Mouse (Mus musculus) liver, adult 2 months (tissue): ENCODE results near the gene Jchain. TPM values are rescaled to one million over a fixed set of nuclear protein-coding genes. Genes with fewer than 3 reads are reported as not detected.
A peak's percentile ranks its signal among the peaks of the same experiment; 100 is the strongest.

Source experiments
- DNase-seq: peaks from one replicate; pipeline ENCODE4 v3.0.0-alpha.2; 2011; ENCODE audit warnings: low read depth, low spot score; ENCODE audit errors: extremely low read depth
- H3K27ac ChIP-seq: fragments of 200-500 bp; replicated peaks from 2 replicates; pipeline ENCODE4 v1.5.1; 2012; ENCODE audit warnings: low read depth, mild to moderate bottlenecking, control low read depth, inconsistent platforms, low read length; ENCODE audit not compliant: insufficient read depth
- H3K27me3 ChIP-seq: fragments of 200-500 bp; 2 replicates; pipeline ENCODE4 v1.6.1; 2012; ENCODE audit warnings: mild to moderate bottlenecking, moderate library complexity, low read length, inconsistent platforms; ENCODE audit not compliant: control insufficient read depth, insufficient read depth
- H3K36me3 ChIP-seq: fragments of 200-500 bp; 2 replicates; pipeline ENCODE4 v1.6.1; 2012; ENCODE audit warnings: low read length, inconsistent platforms; ENCODE audit not compliant: control insufficient read depth, insufficient read depth
- H3K4me1 ChIP-seq: fragments of 200-500 bp; 2 replicates; pipeline ENCODE4 v1.6.1; 2011; ENCODE audit warnings: low read length; ENCODE audit not compliant: control insufficient read depth, insufficient read depth
- H3K4me3 ChIP-seq: fragments of 200-500 bp; 2 replicates; pipeline ENCODE4 v1.5.1; 2011; ENCODE audit warnings: low read depth, mild to moderate bottlenecking, control low read depth, low read length, moderate library complexity; ENCODE audit not compliant: insufficient read depth
- H3K79me2 ChIP-seq: fragments of 200-500 bp; 2 replicates; pipeline ENCODE4 v1.6.1; 2012; ENCODE audit warnings: inconsistent platforms, mild to moderate bottlenecking, low read length, moderate library complexity; ENCODE audit not compliant: control insufficient read depth, insufficient read depth
- H3K9ac ChIP-seq: fragments of 200-500 bp; 2 replicates; pipeline ENCODE4 v1.6.1; 2012; ENCODE audit warnings: low read depth, mild to moderate bottlenecking, control low read depth, inconsistent platforms, low read length
- CTCF ChIP-seq: fragments of 200-500 bp; IDR thresholded peaks from 2 replicates; pipeline ENCODE4 v1.5.1; 2011; ENCODE audit warnings: low read depth, low read length, control low read depth
- POLR2A ChIP-seq: fragments of 200-500 bp; IDR thresholded peaks from 2 replicates; pipeline ENCODE4 v1.6.1; 2011; ENCODE audit warnings: low read length, control low read depth; ENCODE audit not compliant: insufficient read depth; ENCODE audit errors: extremely low read depth
- WGBS: fragments of 180-500 bp; shearing (Covaris S2); methylation state at CpG from one replicate; pipeline ENCODE4 v1.1.7; 2018; 5-methylcytosine and 5-hydroxymethylcytosine counted together
- polyA plus RNA-seq: library from polyadenylated mRNA; depleted of rRNA; stranded (reverse); fragments of >200 nt; gene quantifications from 2 replicates; pipeline ENCODE4 v1.2.3, GENCODE M21; 2012
- total RNA-seq: library from RNA; depleted of rRNA; stranded (reverse); fragments of >200 nt; gene quantifications from 2 replicates; pipeline ENCODE4 v1.2.3, GENCODE M21; 2014

Jchain gene
- total and polyA plus RNA-seq, 2 experiments, result 0.55 to 0.83 TPM

- under 1% methylated on average over 108 of the region's 119 CpGs for WGBS
- Histone ChIP-seq H3K79me2 (peaks cover 14% of the 10 kb centered on the region; the same call in 1 of the 2 replicates), H3K36me3 (no peaks in the 10 kb centered on the region; the same call in 1 of the 2 replicates), H3K4me1 (peaks cover 6% of the 10 kb centered on the region), H3K27me3 (no peaks in the 10 kb centered on the region), H3K27ac (peak overlapping the region; percentile 91), H3K9ac (peak overlapping the region; percentile 98), H3K4me3 (peak overlapping the region; percentile 77)
- peak; percentile 34 for DNase-seq
- 0 out of 2 replicates have a peak, but pooled peaks have one; percentile 6 for TF ChIP-seq CTCF
- TF ChIP-seq POLR2A, result no peak
Observed at GRCm38 (mm10) chr5:88565148-88566033, 37.7 kb upstream of the Jchain start.

GRCm38 (mm10) chr5:88564501-88565147 is 36.9 kb upstream of the Jchain start, which contains the start of gene Rufy3:
Gene Rufy3 (plus strand): TSS chr5:88565040.
- 0% methylated on average over 62 of the region's 71 CpGs for WGBS
- peaks cover 10% of the 10 kb centered on the region; the same call in 1 of the 2 replicates for H3K79me2 ChIP-seq
- no peaks in the 10 kb centered on the region for H3K36me3 ChIP-seq
- peak within 1 kb of the TSS; percentile 91 for H3K27ac ChIP-seq
- peak; percentile 72 for DNase-seq
- peak within 1 kb of the TSS; percentile 77 for H3K4me3 ChIP-seq
- H3K9ac ChIP-seq, result peak within 1 kb of the TSS; percentile 98
- TF ChIP-seq CTCF (peak; percentile 71), POLR2A (peak; percentile 73; the same call in 1 of the 2 replicates)
- H3K4me1 ChIP-seq, result peaks cover 6% of the 10 kb centered on the region
- H3K27me3 ChIP-seq, result no peaks in the 10 kb centered on the region

GRCm38 (mm10) chr5:88562863-88563780 is 35.4 kb upstream of the Jchain start:
- Histone ChIP-seq H3K4me3 (peak overlapping the region; percentile 77; the same call in 1 of the 2 replicates), H3K27ac (peak overlapping the region; percentile 3; the same call in 1 of the 2 replicates), H3K36me3 (no peaks in the 10 kb centered on the region), H3K27me3 (no peaks in the 10 kb centered on the region), H3K4me1 (peaks cover 16% of the 10 kb centered on the region), H3K9ac (no peak overlapping the region), H3K79me2 (no peaks in the 10 kb centered on the region; the same call in 1 of the 2 replicates)
- WGBS, result 34% methylated on average over 8 of the region's 8 CpGs
- DNase-seq, result peak; percentile 82
- no peak for TF ChIP-seq CTCF

- 90% methylated on average over 9 of the region's 9 CpGs for WGBS
- H3K27ac ChIP-seq, result no peak overlapping the region
- no peak for DNase-seq
- 0 out of 2 replicates have a peak, but pooled peaks cover 2% of the 10 kb centered on the region for H3K79me2 ChIP-seq
- no peaks in the 10 kb centered on the region for H3K27me3 ChIP-seq
- peaks cover 14% of the 10 kb centered on the region for H3K4me1 ChIP-seq
- no peaks in the 10 kb centered on the region for H3K36me3 ChIP-seq
- no peak overlapping the region for H3K4me3 ChIP-seq
- no peak overlapping the region for H3K9ac ChIP-seq
- TF ChIP-seq CTCF (no peak), POLR2A (no peak)
Observed at GRCm38 (mm10) chr5:88561080-88561814, 33.6 kb upstream of the Jchain start.
